Mouse (Mus musculus): ENCODE data around the gene Zfp672. TPM values are rescaled to one million over a fixed set of nuclear protein-coding genes. Genes with fewer than 3 reads are reported as not detected.
A peak's percentile ranks its signal among the peaks of the same experiment; 100 is the strongest.
"Not testable (repeated sequence)": the region's sequence is repeated elsewhere in the genome, so short reads cannot be mapped to it uniquely, and the experiment has no call there.

Gene Zfp672
- 36.2 and 40.4 TPM in 2 replicates for polyA plus RNA-seq (2015; fragmentation: Nextera tagmentation; extraction: Ambion mirVana)

DNA sequence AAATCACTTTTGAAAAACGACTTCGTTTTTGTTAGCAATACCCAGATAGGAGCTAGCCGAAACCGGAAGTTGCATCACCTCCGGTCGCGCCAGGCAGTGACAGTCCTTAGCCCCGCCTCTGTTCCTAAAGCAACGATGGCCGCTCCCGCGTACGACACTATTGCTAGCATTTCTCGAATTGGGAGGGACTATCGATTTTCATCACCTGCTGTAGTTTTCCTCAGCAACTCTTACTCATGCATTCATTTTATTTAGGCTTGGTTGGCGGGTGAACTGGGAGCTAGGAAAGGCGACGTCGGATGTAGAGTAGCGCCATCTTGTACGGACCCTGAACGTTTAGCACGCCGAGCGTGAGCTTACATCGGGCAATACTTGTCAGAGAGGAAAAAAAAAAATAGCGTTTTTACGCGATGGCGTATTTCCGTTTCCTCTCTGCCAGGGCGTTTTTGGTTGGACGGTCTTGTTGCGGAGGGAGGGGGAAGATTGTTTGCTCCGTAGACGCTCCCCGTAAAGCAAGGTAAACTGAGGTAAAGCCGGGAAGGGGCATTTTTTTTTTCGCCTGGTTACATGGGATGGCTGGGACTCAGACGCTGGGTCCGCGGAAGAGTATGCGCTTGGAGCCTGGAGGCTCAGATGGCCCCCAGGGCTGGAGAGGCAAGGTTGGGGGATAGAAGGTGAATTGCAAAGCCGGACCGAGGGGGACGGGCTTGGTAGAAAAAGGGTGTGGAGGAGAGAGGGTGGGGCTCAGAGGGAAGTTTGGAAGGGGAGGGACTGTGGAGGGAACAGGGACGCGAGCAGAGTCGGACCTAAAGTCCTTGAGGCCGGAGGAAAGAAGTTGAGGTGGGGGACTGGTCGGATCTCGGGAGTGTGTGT, at the start of gene Zfp672, which contains the start of gene Sh3bp5l:
Gene Zfp672 (minus strand): TSS at position 64 of the 873 bp plus-strand sequence.
Gene Sh3bp5l (plus strand): TSS at position 449 of the 873 bp plus-strand sequence.
- peak; percentile 93 for ATAC-seq (replicated peaks; ENCODE audit: low FRiP score)
- WGBS, result under 1% methylated on average over 52 of the region's 52 CpGs
- H3K27ac ChIP-seq, result peak within 1 kb of the TSS; percentile 86

GRCm38 (mm10) chr11:58379516-58379915, 49.4 kb upstream of the Zfp672 start:
- ATAC-seq (replicated peaks; ENCODE audit: low FRiP score), result no peak
- WGBS, result 88% methylated on average over 1 of the region's 1 CpGs
- Histone ChIP-seq H3K27me3 (no peaks in the 10 kb centered on the region), H3K9ac (no peak overlapping the region), H3K9me3 (replicated peaks) (no peaks in the 10 kb centered on the region), H3K4me3 (replicated peaks) (no peak overlapping the region), H3K36me3 (no peaks in the 10 kb centered on the region), H3K4me2 (no peak overlapping the region), H3K27ac (no peak overlapping the region), H3K4me1 (no peaks in the 10 kb centered on the region)

More for the DNA sequence above, at the start of gene Zfp672, which contains the start of gene Sh3bp5l:
- Histone ChIP-seq H3K9ac (peak within 1 kb of the TSS; percentile 94), H3K36me3 (peaks cover 47% of the 10 kb centered on the region), H3K4me2 (peak within 1 kb of the TSS; percentile 78), H3K9me3 (replicated peaks) (no peaks in the 10 kb centered on the region), H3K4me1 (peaks cover 31% of the 10 kb centered on the region), H3K4me3 (replicated peaks) (peak within 1 kb of the TSS; percentile 92), H3K27me3 (no peaks in the 10 kb centered on the region)

DNA sequence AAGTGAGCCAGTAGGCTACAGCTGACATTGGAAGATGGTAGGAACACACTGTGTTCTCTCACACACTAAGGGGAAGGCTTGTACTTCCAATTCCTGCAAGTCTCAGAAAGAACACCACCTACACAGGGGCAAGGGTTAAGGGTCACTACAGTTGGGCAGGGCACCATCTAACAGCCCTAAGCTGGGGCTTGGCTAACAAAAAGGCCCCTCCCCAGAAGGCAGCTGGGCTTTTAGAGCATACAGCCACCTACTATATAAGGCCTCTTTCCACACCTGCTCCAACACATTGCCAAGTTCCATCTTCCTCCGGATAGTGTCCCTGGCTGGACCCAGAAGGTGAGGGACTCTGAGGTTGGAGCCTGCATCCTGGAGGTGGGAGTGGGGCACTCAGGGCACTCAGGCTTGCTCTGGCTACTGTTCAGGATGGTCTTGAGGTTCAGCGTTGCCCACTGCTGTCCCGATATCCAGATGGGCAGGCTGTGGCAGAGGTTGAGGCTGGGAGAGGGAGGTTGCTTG, 48.7 kb upstream of the Zfp672 start, which contains the start of gene Lypd8:
Gene Lypd8 (plus strand): TSS at position 281 of the 516 bp plus-strand sequence.
- Histone ChIP-seq H3K9ac (no peak within 1 kb of the TSS), H3K4me3 (replicated peaks) (no peak within 1 kb of the TSS)

DNA sequence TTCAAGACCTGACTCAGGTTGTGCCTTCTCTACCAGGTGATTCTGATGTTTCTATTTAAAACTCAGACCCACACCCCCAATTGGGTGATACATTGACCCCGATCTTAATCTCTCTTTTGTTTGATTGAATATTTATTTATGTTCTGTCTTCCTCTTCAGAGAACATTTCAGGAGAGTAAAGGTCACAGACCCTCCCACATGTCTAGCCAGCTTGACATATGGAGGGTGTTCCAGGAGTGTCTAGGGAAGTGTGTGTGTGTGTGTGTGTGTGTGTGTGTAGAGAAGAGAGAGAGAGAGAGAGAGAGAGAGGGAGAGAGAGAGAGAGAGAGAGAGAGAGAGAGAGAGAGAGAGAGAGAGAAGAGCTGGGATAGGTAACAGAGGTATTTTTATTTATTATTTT, 47.5 kb upstream of the Zfp672 start:
- no peak for ATAC-seq (replicated peaks; ENCODE audit: low FRiP score)
- Histone ChIP-seq H3K4me1 (no peaks in the 10 kb centered on the region), H3K36me3 (no peaks in the 10 kb centered on the region), H3K27ac (no peak overlapping the region), H3K9me3 (replicated peaks) (no peaks in the 10 kb centered on the region), H3K4me2 (no peak overlapping the region), H3K4me3 (replicated peaks) (no peak overlapping the region), H3K27me3 (no peaks in the 10 kb centered on the region), H3K9ac (no peak overlapping the region)
- 63% methylated on average over 1 of the region's 1 CpGs for WGBS

More for the DNA sequence above, 48.7 kb upstream of the Zfp672 start, which contains the start of gene Lypd8:
- no peak for ATAC-seq (replicated peaks; ENCODE audit: low FRiP score)
- Histone ChIP-seq H3K9me3 (replicated peaks) (no peaks in the 10 kb centered on the region), H3K27me3 (no peaks in the 10 kb centered on the region), H3K4me2 (no peak within 1 kb of the TSS), H3K36me3 (no peaks in the 10 kb centered on the region), H3K4me1 (no peaks in the 10 kb centered on the region), H3K27ac (no peak within 1 kb of the TSS)
- 88% methylated on average over 3 of the region's 3 CpGs for WGBS

GRCm38 (mm10) chr11:58377273-58377672, 47.1 kb upstream of the Zfp672 start:
- 78% methylated on average over 2 of the region's 2 CpGs for WGBS
- ATAC-seq (replicated peaks; ENCODE audit: low FRiP score), result no peak
- Histone ChIP-seq H3K9me3 (replicated peaks) (no peaks in the 10 kb centered on the region), H3K27ac (no peak overlapping the region), H3K4me3 (replicated peaks) (no peak overlapping the region), H3K36me3 (no peaks in the 10 kb centered on the region), H3K4me2 (no peak overlapping the region), H3K9ac (no peak overlapping the region), H3K4me1 (no peaks in the 10 kb centered on the region), H3K27me3 (no peaks in the 10 kb centered on the region)

DNA sequence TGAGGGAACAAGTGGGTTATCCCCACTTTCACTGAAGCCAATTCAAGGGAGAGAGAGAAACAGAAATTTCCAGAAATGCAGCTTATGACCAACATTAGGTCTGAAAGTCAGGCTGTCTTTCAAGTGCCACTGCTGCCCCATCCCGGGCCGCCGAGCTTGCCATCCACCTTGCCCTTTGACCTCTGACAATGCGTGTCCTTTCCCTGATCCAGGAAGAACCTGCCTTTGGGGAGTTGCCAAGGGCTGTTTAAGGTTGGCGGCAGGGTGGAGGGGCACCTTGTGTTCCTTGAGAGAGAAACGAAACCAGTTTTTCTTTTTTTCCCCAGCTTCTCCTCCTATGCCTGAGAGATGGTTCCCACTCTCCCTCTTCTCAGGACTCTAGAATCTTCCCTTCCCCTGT, 36.1 kb upstream of the Zfp672 start:
- WGBS, result no CpG with 5 or more reads among the region's 6 CpGs
- H3K36me3 ChIP-seq; H3K9me3 ChIP-seq (replicated peaks); H3K27me3 ChIP-seq; H3K9ac ChIP-seq; H3K4me3 ChIP-seq (replicated peaks); ATAC-seq (replicated peaks; ENCODE audit: low FRiP score); H3K27ac ChIP-seq; H3K4me2 ChIP-seq; H3K4me1 ChIP-seq: not testable (repeated sequence)

DNA sequence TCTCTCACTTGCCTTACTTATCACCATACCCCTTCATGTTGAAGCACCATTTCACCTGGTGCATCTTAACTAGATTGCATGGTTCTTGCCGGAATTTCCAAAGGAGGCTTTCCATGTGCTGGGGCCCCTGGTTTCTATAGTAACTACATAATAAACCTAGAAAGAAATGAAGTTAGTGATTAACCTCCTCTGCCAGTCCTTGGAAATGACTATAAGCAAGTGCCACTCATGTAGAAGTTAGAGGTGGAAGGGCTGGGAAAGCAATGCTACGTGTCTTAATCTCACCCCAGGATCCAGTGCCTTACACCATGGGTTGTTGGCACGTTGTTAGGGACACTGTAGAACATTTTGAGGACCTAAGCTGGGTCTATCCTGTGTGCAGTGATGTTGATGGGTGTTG, 34.3 kb upstream of the Zfp672 start:
- Histone ChIP-seq H3K36me3 (no peaks in the 10 kb centered on the region), H3K9ac (no peak overlapping the region), H3K4me2 (no peak overlapping the region), H3K4me1 (no peaks in the 10 kb centered on the region), H3K4me3 (replicated peaks) (no peak overlapping the region), H3K9me3 (replicated peaks) (no peaks in the 10 kb centered on the region), H3K27ac (peak overlapping the region; percentile 52), H3K27me3 (no peaks in the 10 kb centered on the region)
- 66% methylated on average over 3 of the region's 3 CpGs for WGBS
- peak; percentile 64 for ATAC-seq (replicated peaks; ENCODE audit: low FRiP score)

GRCm38 (mm10) chr11:58362562-58362961, 32.4 kb upstream of the Zfp672 start:
- not testable (repeated sequence) for H3K36me3 ChIP-seq; ATAC-seq (replicated peaks; ENCODE audit: low FRiP score); H3K4me3 ChIP-seq (replicated peaks); H3K9me3 ChIP-seq (replicated peaks); H3K27me3 ChIP-seq; H3K4me1 ChIP-seq; H3K27ac ChIP-seq; H3K9ac ChIP-seq; H3K4me2 ChIP-seq
- no CpG with 5 or more reads among the region's 6 CpGs for WGBS

DNA sequence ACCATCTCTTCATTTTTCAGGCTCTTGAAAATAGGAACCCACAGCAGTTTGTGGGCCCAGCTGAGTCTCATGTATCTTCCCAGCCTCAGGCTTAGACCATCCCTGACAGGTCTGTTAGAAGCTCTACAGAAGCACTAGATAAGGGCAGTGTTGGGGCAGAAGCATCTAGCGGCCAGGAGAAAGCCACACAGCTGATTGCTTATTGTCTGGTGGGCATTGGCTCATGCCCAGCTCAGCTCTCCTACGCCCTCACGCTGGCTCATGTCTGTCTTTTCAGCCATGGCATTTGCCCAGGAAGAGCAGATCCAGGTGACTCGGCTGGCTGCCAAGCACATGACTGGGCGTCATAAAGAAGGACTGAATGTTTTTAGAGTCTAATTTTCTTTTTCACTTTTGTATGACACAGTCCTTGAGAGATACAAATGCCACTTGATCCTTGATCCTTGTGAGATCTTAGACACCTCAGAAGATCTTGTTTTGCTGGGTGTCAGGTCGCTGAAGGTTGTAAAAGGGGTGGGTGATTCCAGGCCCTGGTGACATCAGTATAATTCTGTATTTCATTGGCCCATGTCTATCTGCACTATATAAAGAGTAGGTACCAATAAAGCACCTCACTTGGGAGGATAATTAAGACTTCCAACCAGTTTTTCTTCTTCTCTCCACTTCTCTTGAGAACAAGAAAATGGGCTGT, 27.9 kb upstream of the Zfp672 start:
- Histone ChIP-seq H3K36me3 (no peaks in the 10 kb centered on the region), H3K4me3 (replicated peaks) (no peak overlapping the region), H3K9me3 (replicated peaks) (no peaks in the 10 kb centered on the region), H3K4me1 (no peaks in the 10 kb centered on the region), H3K27ac (no peak overlapping the region), H3K27me3 (no peaks in the 10 kb centered on the region), H3K4me2 (no peak overlapping the region), H3K9ac (no peak overlapping the region)
- 84% methylated on average over 6 of the region's 6 CpGs for WGBS
- no peak for ATAC-seq (replicated peaks; ENCODE audit: low FRiP score)

GRCm38 (mm10) chr11:58357042-58357441, 26.9 kb upstream of the Zfp672 start:
- Histone ChIP-seq H3K4me1 (no peaks in the 10 kb centered on the region), H3K27me3 (no peaks in the 10 kb centered on the region), H3K9ac (no peak overlapping the region), H3K36me3 (no peaks in the 10 kb centered on the region), H3K4me3 (replicated peaks) (no peak overlapping the region), H3K9me3 (replicated peaks) (no peaks in the 10 kb centered on the region), H3K27ac (no peak overlapping the region), H3K4me2 (no peak overlapping the region)
- no peak for ATAC-seq (replicated peaks; ENCODE audit: low FRiP score)
- WGBS, result 95% methylated on average over 3 of the region's 3 CpGs

DNA sequence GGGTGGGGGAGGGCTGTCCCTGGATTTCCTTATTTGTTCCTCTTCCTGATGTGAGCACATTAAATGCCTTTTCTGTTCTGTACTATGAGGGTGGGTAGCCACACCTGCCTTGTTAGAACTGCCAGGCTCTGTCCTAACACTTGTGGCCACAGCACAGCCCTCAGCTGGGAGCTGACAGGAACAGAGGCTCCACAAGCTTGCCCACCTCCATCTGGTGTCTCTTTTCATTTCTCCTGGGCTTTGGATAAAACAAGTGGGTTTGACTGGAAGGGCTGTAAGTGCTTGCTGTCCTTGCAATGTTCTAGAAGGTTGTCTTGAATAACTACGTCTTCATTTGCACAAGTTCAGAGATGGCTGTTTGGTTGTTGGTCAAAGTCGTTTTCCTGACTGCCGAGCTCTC, 24.8 kb upstream of the Zfp672 start:
- H3K4me1 ChIP-seq, result no peaks in the 10 kb centered on the region
- no peak overlapping the region for H3K9ac ChIP-seq
- WGBS, result 77% methylated on average over 3 of the region's 3 CpGs
- H3K27ac ChIP-seq, result no peak overlapping the region
- H3K4me3 ChIP-seq (replicated peaks), result no peak overlapping the region
- no peaks in the 10 kb centered on the region for H3K9me3 ChIP-seq (replicated peaks)
- no peak overlapping the region for H3K4me2 ChIP-seq
- H3K27me3 ChIP-seq, result no peaks in the 10 kb centered on the region
- ATAC-seq (replicated peaks; ENCODE audit: low FRiP score), result no peak
- H3K36me3 ChIP-seq, result no peaks in the 10 kb centered on the region

GRCm38 (mm10) chr11:58354476-58354875, 24.3 kb upstream of the Zfp672 start:
- Histone ChIP-seq H3K27me3 (no peaks in the 10 kb centered on the region), H3K27ac (no peak overlapping the region), H3K4me1 (no peaks in the 10 kb centered on the region), H3K4me2 (no peak overlapping the region), H3K4me3 (replicated peaks) (no peak overlapping the region), H3K36me3 (no peaks in the 10 kb centered on the region), H3K9me3 (replicated peaks) (no peaks in the 10 kb centered on the region), H3K9ac (no peak overlapping the region)
- ATAC-seq (replicated peaks; ENCODE audit: low FRiP score), result no peak
- WGBS, result 36% methylated on average over 10 of the region's 10 CpGs
